In the genomic region with DNA sequence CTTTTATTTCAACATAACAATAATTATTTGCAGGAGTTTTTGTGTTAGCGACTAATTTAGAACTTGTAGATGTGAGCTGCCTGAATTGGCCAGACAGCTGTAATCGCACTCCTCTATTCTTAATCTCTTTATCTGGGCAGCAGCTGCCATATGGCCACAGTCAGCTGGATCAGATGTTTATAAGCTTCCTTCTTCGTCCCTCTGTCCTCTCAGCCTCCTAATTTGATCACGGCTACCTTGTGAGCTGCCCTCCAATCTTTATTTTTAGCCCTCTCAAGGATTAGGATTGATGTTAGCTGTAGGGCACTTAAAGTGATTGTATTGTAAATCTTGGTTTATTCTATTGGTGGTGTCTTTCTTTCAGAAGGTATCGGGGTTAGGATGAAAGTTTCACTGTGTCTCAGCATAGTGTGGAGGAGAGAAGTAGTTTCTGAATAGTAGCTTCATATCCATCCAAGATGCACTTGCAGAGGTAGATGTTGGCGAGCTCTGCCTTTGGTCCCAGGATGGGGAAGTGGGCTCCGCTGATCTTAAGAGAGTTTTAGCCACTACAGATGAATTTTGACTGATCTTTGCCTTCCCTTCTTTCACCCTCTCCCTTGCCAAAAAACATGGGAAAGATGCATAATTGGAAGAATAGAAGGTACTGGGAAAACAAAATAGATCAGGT, we compare ENCODE assay signal across 8 mouse cellular contexts. TPM values are rescaled to one million over a fixed set of nuclear protein-coding genes. Genes with fewer than 3 reads are reported as not detected.
DNase-seq lines count a peak whose midpoint lies in the region; ATAC-seq and TF ChIP-seq lines count a peak whose summit lies in the region.

No protein-coding gene starts in this region.

- no peak overlapping the region for H3K4me3 ChIP-seq in liver, embryonic 14.5 days (ENCODE audit: insufficient read depth in 1 of 2, low read depth in 2 of 2, low read length in 2 of 2)
- no peak overlapping the region for H3K4me3 ChIP-seq in liver, embryonic 12.5 days
- H3K4me3 ChIP-seq in embryonic facial prominence, embryonic 14.5 days (ENCODE audit: low read depth, low read length) = peak overlapping the region; percentile 76
- no peak overlapping the region for H3K4me3 ChIP-seq in limb, embryonic 12.5 days (replicated peaks)

- H3K4me2 ChIP-seq in liver, embryonic 14.5 days (ENCODE audit: low read depth) = 0 out of 2 replicates have a peak overlapping the region, but pooled peaks have one; percentile 13
- no peak overlapping the region for H3K4me2 ChIP-seq in liver, embryonic 12.5 days
- peak overlapping the region; percentile 94 for H3K4me2 ChIP-seq in embryonic facial prominence, embryonic 14.5 days (ENCODE audit: low read depth, low read length)
- H3K4me2 ChIP-seq in limb, embryonic 12.5 days = peak overlapping the region; percentile 23; the same call in 1 of the 2 replicates

- H3K27me3 ChIP-seq in liver, embryonic 14.5 days (ENCODE audit: control insufficient read depth, insufficient read depth, low read length) = no peaks in the 10 kb centered on the region
- no peaks in the 10 kb centered on the region for H3K27me3 ChIP-seq in liver, embryonic 12.5 days (replicated peaks)
- no peaks in the 10 kb centered on the region for H3K27me3 ChIP-seq in embryonic facial prominence, embryonic 14.5 days (replicated peaks; ENCODE audit: control insufficient read depth, insufficient read depth, low read length)
- no peaks in the 10 kb centered on the region for H3K27me3 ChIP-seq in limb, embryonic 12.5 days
- H3K27me3 ChIP-seq in splenic B cell, adult 2 months (ENCODE audit: control insufficient read depth, insufficient read depth, low read length, poor library complexity, severe bottlenecking) = no peaks in the 10 kb centered on the region

- intact Hi-C loops in left cerebral cortex, postnatal 36 days (cut with DNase I) = loop anchor here (2.0 to 10.0 kb wide), 3 partner anchors 239 to 561 kb away; no protein-coding TSS in a partner anchor

- 47% methylated on average over 7 of the region's 7 CpGs for WGBS in liver, embryonic 14.5 days (ENCODE audit: insufficient replicate concordance)
- 43% methylated on average over 7 of the region's 7 CpGs for WGBS in liver, embryonic 12.5 days (ENCODE audit: insufficient replicate concordance)
- 45% methylated on average over 7 of the region's 7 CpGs for WGBS in embryonic facial prominence, embryonic 14.5 days
- 48% methylated on average over 7 of the region's 7 CpGs for WGBS in limb, embryonic 12.5 days

- no peak for ATAC-seq in liver, embryonic 14.5 days (ENCODE audit: insufficient read depth)
- no peak for ATAC-seq in liver, embryonic 12.5 days
- no peak for ATAC-seq in embryonic facial prominence, embryonic 14.5 days (ENCODE audit: low read depth)
- no peak for ATAC-seq in limb, embryonic 12.5 days (ENCODE audit: insufficient number of reproducible peaks, insufficient read depth, low FRiP score, low TSS enrichment, low read depth)

- H3K4me1 ChIP-seq in liver, embryonic 14.5 days (replicated peaks; ENCODE audit: control insufficient read depth in 2 of 2, insufficient read depth in 2 of 2, low read length in 1 of 2) = peaks cover 3 to 12% of the 10 kb centered on the region in 2 experiments
- H3K4me1 ChIP-seq in liver, embryonic 12.5 days = peaks cover 38% of the 10 kb centered on the region
- H3K4me1 ChIP-seq in embryonic facial prominence, embryonic 14.5 days (ENCODE audit: control insufficient read depth, insufficient read depth, low read length) = peaks cover 36% of the 10 kb centered on the region
- H3K4me1 ChIP-seq in limb, embryonic 12.5 days (replicated peaks) = peaks cover 56% of the 10 kb centered on the region

- H3K9ac ChIP-seq in liver, embryonic 14.5 days (replicated peaks) = no peak overlapping the region
- no peak overlapping the region for H3K9ac ChIP-seq in liver, embryonic 12.5 days
- no peak overlapping the region for H3K9ac ChIP-seq in embryonic facial prominence, embryonic 14.5 days (ENCODE audit: low read depth, low read length)
- no peak overlapping the region for H3K9ac ChIP-seq in limb, embryonic 12.5 days (replicated peaks)

- no peak overlapping the region for H3K27ac ChIP-seq in liver, embryonic 14.5 days
- H3K27ac ChIP-seq in liver, embryonic 12.5 days = no peak overlapping the region
- no peak overlapping the region for H3K27ac ChIP-seq in embryonic facial prominence, embryonic 14.5 days (replicated peaks; ENCODE audit: low read depth, low read length)
- H3K27ac ChIP-seq in limb, embryonic 12.5 days = no peak overlapping the region

- H3K9me3 ChIP-seq in liver, embryonic 14.5 days (ENCODE audit: control insufficient read depth, low read length) = no peaks in the 10 kb centered on the region
- no peaks in the 10 kb centered on the region for H3K9me3 ChIP-seq in liver, embryonic 12.5 days (replicated peaks)
- H3K9me3 ChIP-seq in embryonic facial prominence, embryonic 14.5 days (ENCODE audit: control insufficient read depth, low read length) = no peaks in the 10 kb centered on the region
- H3K9me3 ChIP-seq in limb, embryonic 12.5 days = no peaks in the 10 kb centered on the region

- DNase-seq in liver, embryonic 14.5 days (ENCODE audit: low read depth in 3 of 3, low spot score in 3 of 3) = no peak
- peak; percentile 61 for DNase-seq in embryonic facial prominence, embryonic 14.5 days (ENCODE audit: low spot score)
- DNase-seq in splenic B cell, adult 2 months (ENCODE audit: low read depth, low spot score) = peak; percentile 31
- no peak for DNase-seq in left cerebral cortex, postnatal 36 days (ENCODE audit: low spot score in 2 of 2)
- DNase-seq in adrenal gland, postnatal 25 days = no peak
- DNase-seq in gastrocnemius, postnatal 10 days = no peak

- no peak for TF ChIP-seq EP300 in liver, embryonic 14.5 days (IDR thresholded peaks at IDR 0.05; ENCODE audit: low read depth)

- no peak for TF ChIP-seq CTCF in liver, embryonic 14.5 days (IDR thresholded peaks at IDR 0.05; ENCODE audit: low read depth)

- H3K36me3 ChIP-seq in liver, embryonic 14.5 days (replicated peaks; ENCODE audit: control insufficient read depth, insufficient read depth, low read depth) = peaks cover 13% of the 10 kb centered on the region
- peaks cover 23% of the 10 kb centered on the region for H3K36me3 ChIP-seq in liver, embryonic 12.5 days
- H3K36me3 ChIP-seq in embryonic facial prominence, embryonic 14.5 days (ENCODE audit: control insufficient read depth, insufficient read depth, low read length) = peaks cover 22% of the 10 kb centered on the region
- peaks cover 21% of the 10 kb centered on the region for H3K36me3 ChIP-seq in limb, embryonic 12.5 days
- H3K36me3 ChIP-seq in splenic B cell, adult 2 months (ENCODE audit: control insufficient read depth, insufficient read depth, low read length, poor library complexity, severe bottlenecking) = peaks cover 14% of the 10 kb centered on the region

RNA-seq across cellular contexts. Expression of gene Zbtb18, which starts 3.4 kb away (rescaled TPM):
- 4.2 and 4.5 TPM in 2 replicates for polyA plus RNA-seq in liver, embryonic 14.5 days (2012; rRNA removed)
- 0.55 and 0.85 TPM in 2 replicates for polyA plus RNA-seq in liver, embryonic 14.5 days (2014; fragmentation: Nextera tagmentation; extraction: Ambion mirVana)
- polyA plus RNA-seq in liver, embryonic 12.5 days (2016; fragmentation: Nextera tagmentation; extraction: Ambion mirVana) = 0.49 TPM in 2 replicates
- 4.5 and 7.0 TPM in 2 replicates for polyA plus RNA-seq in embryonic facial prominence, embryonic 14.5 days (2014; fragmentation: Nextera tagmentation; extraction: Ambion mirVana)
- 2.0 and 3.3 TPM in 2 replicates for polyA plus RNA-seq in limb, embryonic 12.5 days (2016; fragmentation: Nextera tagmentation; extraction: Ambion mirVana)
- 100 to 1,000 TPM; 354 to 392 TPM for total RNA-seq in left cerebral cortex, postnatal 36 days (2021)
- 25.8 and 30.3 TPM in 2 replicates for total RNA-seq in adrenal gland, postnatal 25 days (2021)
- total RNA-seq in gastrocnemius, postnatal 10 days (2021) = 10 to 100 TPM; 84.3 to 88.7 TPM

Comparison
In these comparisons a context has a peak if more than half of its experiments do, and no peak if none do; other contexts are left out.
1. DNase-seq: peak in embryonic facial prominence, embryonic 14.5 days (single experiment) and splenic B cell, adult 2 months (single experiment); none in liver, embryonic 14.5 days (0 of 3), left cerebral cortex, postnatal 36 days (0 of 2), adrenal gland, postnatal 25 days (single experiment) and gastrocnemius, postnatal 10 days (single experiment).